Mouse (Mus musculus): ENCODE results near the gene Azgp1. TPM values are rescaled to one million over a fixed set of nuclear protein-coding genes. Genes with fewer than 3 reads are reported as not detected.
"Not testable (repeated sequence)": the region's sequence is repeated elsewhere in the genome, so short reads cannot be mapped to it uniquely, and the experiment has no call there.

Azgp1 gene
- not detected for total RNA-seq (2021)

- intact Hi-C loops (cut with DNase I), result no loop called here
- DNase-seq, result no peak
Measured at GRCm38 (mm10) chr5:137981300-137981699, at the start of gene Azgp1. Gene Azgp1 (plus strand): TSS chr5:137981520.

- DNase-seq; intact Hi-C loops (cut with DNase I): not testable (repeated sequence)
Measured at GRCm38 (mm10) chr5:137933934-137934333, 47.4 kb upstream of the Azgp1 start.

- intact Hi-C loops (cut with DNase I), result no loop called here
- DNase-seq, result no peak
Measured at GRCm38 (mm10) chr5:137936486-137936885, 44.8 kb upstream of the Azgp1 start.

- DNase-seq, result no peak
- intact Hi-C loops (cut with DNase I), result no loop called here
Measured at GRCm38 (mm10) chr5:137937238-137937637, 44.1 kb upstream of the Azgp1 start.

GRCm38 (mm10) chr5:137940948-137941347 lies 40.4 kb upstream of the Azgp1 start:
- intact Hi-C loops (cut with DNase I), result no loop called here
- no peak for DNase-seq

GRCm38 (mm10) chr5:137943133-137943532 lies 38.2 kb upstream of the Azgp1 start:
- intact Hi-C loops (cut with DNase I), result no loop called here
- no peak for DNase-seq

GRCm38 (mm10) chr5:137947303-137947702 lies 34.0 kb upstream of the Azgp1 start:
- intact Hi-C loops (cut with DNase I), result no loop called here
- no peak for DNase-seq

GRCm38 (mm10) chr5:137951218-137951617 lies 30.1 kb upstream of the Azgp1 start:
- peak; percentile 22 to 45 for DNase-seq
- intact Hi-C loops (cut with DNase I), result loop anchor here (5.0 kb wide), 2 partner anchors 64 to 159 kb away; no protein-coding TSS in a partner anchor

- no peak for DNase-seq
- intact Hi-C loops (cut with DNase I), result loop anchor here (5.0 kb wide), 1 partner anchor 149 kb away; no protein-coding TSS in a partner anchor
Measured at GRCm38 (mm10) chr5:137956404-137956803, 24.9 kb upstream of the Azgp1 start.

- intact Hi-C loops (cut with DNase I), result no loop called here
- no peak for DNase-seq
Measured at GRCm38 (mm10) chr5:137962945-137963344, 18.4 kb upstream of the Azgp1 start, which contains the start of gene Gjc3. Gene Gjc3 (minus strand): TSS chr5:137963098.

GRCm38 (mm10) chr5:137966492-137966891 lies 14.8 kb upstream of the Azgp1 start:
- no peak for DNase-seq
- intact Hi-C loops (cut with DNase I), result no loop called here

- DNase-seq, result no peak
- intact Hi-C loops (cut with DNase I), result loop anchor here (5.0 kb wide), 1 partner anchor 86 kb away; no protein-coding TSS in a partner anchor
Measured at GRCm38 (mm10) chr5:137973161-137973560, 8.2 kb upstream of the Azgp1 start.

GRCm38 (mm10) chr5:137973738-137974137 lies 7.6 kb upstream of the Azgp1 start:
- intact Hi-C loops (cut with DNase I), result loop anchor here (5.0 kb wide), 1 partner anchor 86 kb away; no protein-coding TSS in a partner anchor
- DNase-seq, result peak in 1 of 2 experiments; percentile 13

- intact Hi-C loops (cut with DNase I), result loop anchor here (5.0 kb wide), 1 partner anchor 87 kb away; no protein-coding TSS in a partner anchor
- DNase-seq, result no peak
Measured at GRCm38 (mm10) chr5:137974724-137975123, 6.6 kb upstream of the Azgp1 start.

GRCm38 (mm10) chr5:137975434-137975833 lies 5.9 kb upstream of the Azgp1 start:
- DNase-seq, result no peak
- intact Hi-C loops (cut with DNase I), result no loop called here

GRCm38 (mm10) chr5:137977291-137977690 lies 4.0 kb upstream of the Azgp1 start:
- DNase-seq, result no peak
- intact Hi-C loops (cut with DNase I), result no loop called here

GRCm38 (mm10) chr5:137979081-137979480 lies 2.2 kb upstream of the Azgp1 start:
- DNase-seq, result no peak
- intact Hi-C loops (cut with DNase I), result no loop called here

- no peak for DNase-seq
- intact Hi-C loops (cut with DNase I), result no loop called here
Measured at GRCm38 (mm10) chr5:137986351-137986750, 5.0 kb downstream of the Azgp1 start.

- no peak for DNase-seq
- intact Hi-C loops (cut with DNase I), result no loop called here
Measured at GRCm38 (mm10) chr5:138009437-138009836, 28.1 kb downstream of the Azgp1 start.

GRCm38 (mm10) chr5:138012382-138012781 lies 31.1 kb downstream of the Azgp1 start:
- intact Hi-C loops (cut with DNase I), result no loop called here
- no peak for DNase-seq

GRCm38 (mm10) chr5:138016530-138016929 lies 35.2 kb downstream of the Azgp1 start:
- intact Hi-C loops (cut with DNase I), result no loop called here
- no peak for DNase-seq

- no peak for DNase-seq
- intact Hi-C loops (cut with DNase I), result no loop called here
Measured at GRCm38 (mm10) chr5:138016997-138017396, 35.7 kb downstream of the Azgp1 start.

- DNase-seq; intact Hi-C loops (cut with DNase I): not testable (repeated sequence)
Measured at GRCm38 (mm10) chr5:138019577-138019976, 38.3 kb downstream of the Azgp1 start.

Data from heart, postnatal 10 days (tissue).